Mouse (Mus musculus) liver, embryonic 14.5 days (tissue): ENCODE results near the gene Pwwp2b. TPM values are rescaled to one million over a fixed set of nuclear protein-coding genes. Genes with fewer than 3 reads are reported as not detected.

Experiments used
- ATAC-seq: fragments of 200-750 bp; cut with Nextera tagmentation; 2 replicates; pipeline ENCODE4 v1.8.0; 2017; ENCODE audit warnings: moderate number of reproducible peaks, mild to moderate bottlenecking, moderate library complexity; ENCODE audit not compliant: insufficient read depth
- DNase-seq, 3 experiments: peaks; one replicate each; pipeline ENCODE4 v3.0.0-alpha.2; 2012 to 2013; ENCODE audit warnings: low read depth in 3 of 3, low spot score in 3 of 3
- H3K27ac ChIP-seq: fragments of 300-500 bp; sonication (generic); 2 replicates; pipeline ENCODE4 v1.5.1; 2014; ENCODE audit warnings: moderate library complexity, mild to moderate bottlenecking, control low read depth, inconsistent platforms
- H3K27me3 ChIP-seq: fragments of 300-500 bp; sonication (generic); 2 replicates; pipeline ENCODE4 v1.6.1; 2014; ENCODE audit warnings: mild to moderate bottlenecking, low read length, moderate library complexity; ENCODE audit not compliant: control insufficient read depth, insufficient read depth
- H3K36me3 ChIP-seq: fragments of 300-500 bp; sonication (generic); replicated peaks from 2 replicates; pipeline ENCODE4 v1.6.1; 2014; ENCODE audit warnings: low read depth; ENCODE audit not compliant: control insufficient read depth, insufficient read depth
- H3K4me1 ChIP-seq, 2 experiments: fragments of 200-500 bp in 1 of 2; fragments of 300-500 bp in 1 of 2; sonication (generic) in 1 of 2; replicated peaks; 2 replicates each; pipeline ENCODE4 v1.6.1; 2012 to 2014; ENCODE audit warnings: antibody characterized with exemption in 1 of 2, inconsistent platforms in 1 of 2, low read length in 1 of 2; ENCODE audit not compliant: control insufficient read depth in 2 of 2, insufficient read depth in 2 of 2
- H3K4me2 ChIP-seq: fragments of 300-500 bp; sonication (generic); 2 replicates; pipeline ENCODE4 v1.6.1; 2014; ENCODE audit warnings: low read depth, mild to moderate bottlenecking, control low read depth, moderate library complexity
- H3K4me3 ChIP-seq, 2 experiments: fragments of 200-500 bp in 1 of 2; fragments of 300-500 bp in 1 of 2; sonication (generic) in 1 of 2; 2 replicates each; pipeline ENCODE4 v1.5.1; 2012 to 2014; ENCODE audit warnings: low read depth in 2 of 2, low read length in 2 of 2, mild to moderate bottlenecking in 2 of 2, control low read depth in 1 of 2, inconsistent platforms in 1 of 2, moderate library complexity in 1 of 2; ENCODE audit not compliant: insufficient read depth in 1 of 2
- H3K9ac ChIP-seq: fragments of 300-500 bp; sonication (generic); replicated peaks from 2 replicates; pipeline ENCODE4 v1.6.1; 2014; ENCODE audit warnings: mild to moderate bottlenecking, control low read depth, moderate library complexity
- H3K9me3 ChIP-seq: fragments of 300-500 bp; sonication (generic); 2 replicates; pipeline ENCODE4 v1.6.1; 2016; ENCODE audit warnings: low read length, mixed read lengths; ENCODE audit not compliant: control insufficient read depth
- CTCF ChIP-seq: IDR thresholded peaks from 2 replicates; pipeline ENCODE4 v1.5.1; 2016; ENCODE audit warnings: antibody characterized with exemption, low read depth, control low read depth
- EP300 ChIP-seq: IDR thresholded peaks from 2 replicates; pipeline ENCODE4 v1.6.1; 2016; ENCODE audit warnings: antibody characterized with exemption, low read depth
- WGBS: fragments of 180-500 bp; shearing (Covaris S2); extraction: QIAGEN DNeasy Blood & Tissue Kit; methylation state at CpG from one replicate; pipeline ENCODE4 v1.1.7; 2014; ENCODE audit not compliant: insufficient replicate concordance; 5-methylcytosine and 5-hydroxymethylcytosine counted together
- polyA plus RNA-seq, 2 experiments: library from polyadenylated mRNA; depleted of rRNA in 1 of 2; stranded (reverse) in 1 of 2; unstranded in 1 of 2; fragments of >200 nt; fragmentation: Nextera tagmentation in 1 of 2; extraction: Ambion mirVana in 1 of 2; gene quantifications; 2 replicates each; pipeline versions ENCODE4 v1.2.1 to v1.2.3; 2012 to 2014

Gene Pwwp2b
- polyA plus RNA-seq, 2 experiments = 1.0 to 1.3 TPM

GRCm38 (mm10) chr7:139214596-139215340 is 33.5 kb upstream of the Pwwp2b start:
- DNase-seq = no peak
- Histone ChIP-seq H3K27me3 (no peaks in the 10 kb centered on the region), H3K4me3 (no peak overlapping the region), H3K27ac (no peak overlapping the region), H3K9ac (no peak overlapping the region), H3K9me3 (no peaks in the 10 kb centered on the region), H3K36me3 (no peaks in the 10 kb centered on the region), H3K4me1 (peaks cover 0 to 5% of the 10 kb centered on the region in 2 experiments; a peak in 2 of 4 replicates), H3K4me2 (no peak overlapping the region)
- no peak for TF ChIP-seq EP300
- TF ChIP-seq CTCF = no peak
- ATAC-seq = no peak
- 69% methylated on average over 14 of the region's 14 CpGs for WGBS

- no peak for TF ChIP-seq CTCF
- TF ChIP-seq EP300 = no peak
- no peaks in the 10 kb centered on the region for H3K27me3 ChIP-seq
- DNase-seq = no peak
- no peak overlapping the region for H3K9ac ChIP-seq
- no peak for ATAC-seq
- H3K9me3 ChIP-seq = no peaks in the 10 kb centered on the region
- no peak overlapping the region for H3K4me2 ChIP-seq
- H3K36me3 ChIP-seq = no peaks in the 10 kb centered on the region
- no peak overlapping the region for H3K27ac ChIP-seq
- peaks cover 0 to 5% of the 10 kb centered on the region in 2 experiments; a peak in 2 of 4 replicates for H3K4me1 ChIP-seq
- H3K4me3 ChIP-seq = no peak overlapping the region
- 50% methylated on average over 1 of the region's 1 CpGs for WGBS
These were observed 32.8 kb upstream of the Pwwp2b start for GRCm38 (mm10) chr7:139215516-139215915.

GRCm38 (mm10) chr7:139215946-139216345 is 32.3 kb upstream of the Pwwp2b start:
- no peak for TF ChIP-seq EP300
- no peak for TF ChIP-seq CTCF
- no peaks in the 10 kb centered on the region for H3K27me3 ChIP-seq

GRCm38 (mm10) chr7:139216464-139216863 is 31.8 kb upstream of the Pwwp2b start:
- Histone ChIP-seq H3K27me3 (no peaks in the 10 kb centered on the region), H3K9ac (no peak overlapping the region), H3K4me2 (no peak overlapping the region), H3K4me1 (peaks cover 0 to 5% of the 10 kb centered on the region in 2 experiments; a peak in 2 of 4 replicates), H3K4me3 (no peak overlapping the region), H3K27ac (no peak overlapping the region), H3K36me3 (no peaks in the 10 kb centered on the region), H3K9me3 (no peaks in the 10 kb centered on the region)
- DNase-seq (no peak), ATAC-seq (no peak)
- WGBS = 82% methylated on average over 9 of the region's 9 CpGs
- no peak for TF ChIP-seq EP300
- no peak for TF ChIP-seq CTCF

More at GRCm38 (mm10) chr7:139215946-139216345, 32.3 kb upstream of the Pwwp2b start:
- Histone ChIP-seq H3K9ac (no peak overlapping the region), H3K9me3 (no peaks in the 10 kb centered on the region), H3K4me2 (no peak overlapping the region), H3K4me1 (peaks cover 0 to 5% of the 10 kb centered on the region in 2 experiments; a peak in 2 of 4 replicates), H3K36me3 (no peaks in the 10 kb centered on the region), H3K27ac (no peak overlapping the region), H3K4me3 (no peak overlapping the region)
- ATAC-seq (no peak), DNase-seq (no peak)
- WGBS = 71% methylated on average over 7 of the region's 7 CpGs

DNA sequence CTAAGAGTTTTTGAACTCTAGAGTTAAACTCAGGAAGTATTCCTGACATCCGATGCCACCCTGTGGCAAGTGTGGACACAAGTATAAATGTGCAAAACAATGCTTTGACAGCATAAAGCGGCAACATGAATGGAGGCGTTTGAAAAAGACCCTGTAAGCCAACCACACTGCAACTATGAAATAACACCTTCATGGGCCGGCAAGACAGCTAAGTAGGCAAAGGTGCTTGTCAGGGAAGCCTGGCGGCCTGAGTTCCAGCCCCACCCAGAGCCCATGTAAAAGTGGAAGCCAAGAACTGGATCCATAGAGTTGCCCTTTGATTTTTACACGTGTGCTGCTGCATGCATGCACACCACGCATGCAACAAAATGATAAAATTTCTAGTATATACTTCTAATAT is 31.2 kb upstream of the Pwwp2b start:
- Histone ChIP-seq H3K4me3 (no peak overlapping the region), H3K4me2 (no peak overlapping the region), H3K9me3 (no peaks in the 10 kb centered on the region), H3K27me3 (no peaks in the 10 kb centered on the region), H3K9ac (no peak overlapping the region), H3K36me3 (no peaks in the 10 kb centered on the region), H3K4me1 (peaks cover 0 to 5% of the 10 kb centered on the region in 2 experiments; a peak in 2 of 4 replicates), H3K27ac (no peak overlapping the region)
- no peak for ATAC-seq
- DNase-seq = no peak
- no peak for TF ChIP-seq EP300
- 69% methylated on average over 7 of the region's 7 CpGs for WGBS
